ENCODE assay signal across 27 mouse cellular contexts in the genomic region with DNA sequence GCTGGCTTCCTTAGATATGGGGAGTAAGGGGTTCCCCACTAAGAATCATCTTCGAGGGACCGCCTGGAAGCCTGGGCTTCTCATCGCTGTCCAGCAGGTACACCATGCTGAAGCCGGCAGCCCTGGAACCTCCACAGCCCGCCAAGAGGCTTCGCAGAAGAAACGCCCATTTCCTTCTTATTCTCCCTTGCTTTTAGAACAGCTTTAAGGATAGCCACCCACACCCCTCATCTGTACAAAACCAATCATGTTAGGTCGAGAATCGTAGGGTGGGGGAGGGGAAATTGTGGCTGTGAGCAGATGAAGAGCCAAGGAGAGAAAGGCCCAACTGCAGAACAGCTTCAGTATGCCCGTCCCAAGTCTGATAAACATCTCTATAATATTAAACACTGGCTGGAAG. TPM values are rescaled to one million over a fixed set of nuclear protein-coding genes. Genes with fewer than 3 reads are reported as not detected.
DNase-seq lines count a peak whose midpoint lies in the region; ATAC-seq lines count a peak whose summit lies in the region.
"Had no signal": no experiment of that assay in that cellular context is flagged by ENCODE, and none has a peak within 500 bp of the region (broad histone marks: within the 10 kb centered on the region; RNA-seq: fewer than 3 reads in every experiment).

No protein-coding gene starts in this region.

- WGBS in embryonic facial prominence, embryonic 11.5 days: 54% methylated on average over 10 of the region's 10 CpGs
- 86% methylated on average over 10 of the region's 10 CpGs for WGBS in limb, embryonic 10.5 days
- whole genome bisulfite sequencing in midbrain, embryonic 16.5 days: 81% methylated on average over 10 of the region's 10 CpGs

- peak; percentile 65; the same call in 1 of the 2 replicates for ATAC-seq in embryonic facial prominence, embryonic 11.5 days (replicated peaks; ENCODE audit: insufficient number of reproducible peaks, low FRiP score, low TSS enrichment, low read depth)
- no peak for ATAC-seq in midbrain, embryonic 16.5 days
- ATAC-seq: forebrain, postnatal 0 days; intestine, embryonic 16.5 days had no signal

- no peaks in the 10 kb centered on the region for H3K9me3 ChIP-seq in embryonic facial prominence, embryonic 11.5 days (replicated peaks; ENCODE audit: control insufficient read depth, low read length)
- no peaks in the 10 kb centered on the region for H3K9me3 ChIP-seq in limb, embryonic 10.5 days (replicated peaks)
- H3K9me3 ChIP-seq in midbrain, embryonic 16.5 days (replicated peaks; ENCODE audit: control insufficient read depth, low read length, poor library complexity, severe bottlenecking): no peaks in the 10 kb centered on the region
- H3K9me3 ChIP-seq: heart, embryonic 10.5 days; heart, embryonic 15.5 days; hindbrain, embryonic 12.5 days; megakaryocyte, embryonic 14.5 days; midbrain, embryonic 12.5 days; neural tube, embryonic 13.5 days had no signal

- H3K4me2 ChIP-seq in embryonic facial prominence, embryonic 11.5 days (ENCODE audit: low read depth, low read length): no peak overlapping the region; the same call in 1 of the 2 replicates
- no peak overlapping the region for H3K4me2 ChIP-seq in midbrain, embryonic 16.5 days (ENCODE audit: low read length)
- H3K4me2 ChIP-seq: heart, embryonic 15.5 days; hindbrain, embryonic 12.5 days; liver, embryonic 11.5 days; midbrain, embryonic 12.5 days; neural tube, embryonic 13.5 days had no signal

- DNase-seq in testis, postnatal 10 days (ENCODE audit: low spot score): peak; percentile 35
- DNase-seq in testis, postnatal 14 days (ENCODE audit: low spot score): no peak
- DNase-seq in embryonic facial prominence, embryonic 11.5 days (ENCODE audit: low spot score): peak; percentile 70
- no peak for DNase-seq in limb, embryonic 10.5 days (ENCODE audit: low spot score)
- no peak for DNase-seq in right cerebral cortex, postnatal 10 days (ENCODE audit: low spot score in 2 of 2)
- DNase-seq in heart, adult 18-20 months: no peak
- DNase-seq: adrenal gland, postnatal 25 days; B cell, adult 2 months; cerebellum, adult 11-12 months; cerebellum, postnatal 10 days; forebrain, postnatal 0 days; gastrocnemius, postnatal 14 days; kidney, adult 8-10 months; kidney, postnatal 4 days; left cerebral cortex, postnatal 4 days; lung, postnatal 4 days; thymus, postnatal 14 days had no signal

- no peaks in the 10 kb centered on the region for H3K27me3 ChIP-seq in embryonic facial prominence, embryonic 11.5 days (ENCODE audit: control insufficient read depth, insufficient read depth, low read length)
- no peaks in the 10 kb centered on the region for H3K27me3 ChIP-seq in limb, embryonic 10.5 days (ENCODE audit: low read depth, poor library complexity, severe bottlenecking)
- H3K27me3 ChIP-seq in midbrain, embryonic 16.5 days (ENCODE audit: control insufficient read depth, insufficient read depth, low read depth, low read length): no peaks in the 10 kb centered on the region
- H3K27me3 ChIP-seq: heart, embryonic 15.5 days; hindbrain, embryonic 12.5 days; midbrain, embryonic 12.5 days; neural tube, embryonic 13.5 days had no signal

- H3K4me3 ChIP-seq in embryonic facial prominence, embryonic 11.5 days (ENCODE audit: low read depth, low read length): no peak overlapping the region
- H3K4me3 ChIP-seq in limb, embryonic 10.5 days: no peak overlapping the region
- H3K4me3 ChIP-seq in midbrain, embryonic 16.5 days (ENCODE audit: low read depth, low read length): no peak overlapping the region
- H3K4me3 ChIP-seq: heart, embryonic 10.5 days; heart, embryonic 15.5 days; hindbrain, embryonic 12.5 days; megakaryocyte, embryonic 14.5 days; midbrain, embryonic 12.5 days; neural tube, embryonic 13.5 days had no signal

- H3K4me1 ChIP-seq in embryonic facial prominence, embryonic 11.5 days (ENCODE audit: control insufficient read depth, insufficient read depth, low read length): no peaks in the 10 kb centered on the region; the same call in 1 of the 2 replicates
- H3K4me1 ChIP-seq in limb, embryonic 10.5 days: peaks cover 24% of the 10 kb centered on the region
- H3K4me1 ChIP-seq in midbrain, embryonic 16.5 days (ENCODE audit: control insufficient read depth, insufficient read depth, low read length): no peaks in the 10 kb centered on the region
- H3K4me1 ChIP-seq: hindbrain, embryonic 12.5 days; neural tube, embryonic 13.5 days had no signal

- no peak overlapping the region for H3K9ac ChIP-seq in embryonic facial prominence, embryonic 11.5 days (replicated peaks; ENCODE audit: low read length)
- H3K9ac ChIP-seq in midbrain, embryonic 16.5 days (ENCODE audit: low read depth, low read length): no peak overlapping the region
- H3K9ac ChIP-seq: forebrain, postnatal 0 days; heart, embryonic 15.5 days; hindbrain, embryonic 12.5 days; midbrain, embryonic 12.5 days; neural tube, embryonic 13.5 days had no signal

- no peaks in the 10 kb centered on the region for H3K36me3 ChIP-seq in embryonic facial prominence, embryonic 11.5 days (replicated peaks; ENCODE audit: control insufficient read depth, insufficient read depth, low read depth, low read length)
- no peaks in the 10 kb centered on the region for H3K36me3 ChIP-seq in limb, embryonic 10.5 days
- no peaks in the 10 kb centered on the region for H3K36me3 ChIP-seq in midbrain, embryonic 16.5 days (ENCODE audit: control insufficient read depth, insufficient read depth, low read length)
- H3K36me3 ChIP-seq: heart, embryonic 10.5 days; heart, embryonic 15.5 days; hindbrain, embryonic 12.5 days; midbrain, embryonic 12.5 days; neural tube, embryonic 13.5 days had no signal

- peak overlapping the region; percentile 49; the same call in 1 of the 2 replicates for H3K27ac ChIP-seq in embryonic facial prominence, embryonic 11.5 days (replicated peaks; ENCODE audit: low read depth, low read length)
- 0 out of 2 replicates have a peak overlapping the region, but pooled peaks have one; percentile 56 for H3K27ac ChIP-seq in limb, embryonic 10.5 days
- H3K27ac ChIP-seq in midbrain, embryonic 16.5 days (ENCODE audit: low read length): no peak overlapping the region
- H3K27ac ChIP-seq: heart, embryonic 10.5 days; heart, embryonic 15.5 days; hindbrain, embryonic 12.5 days; kidney, postnatal 0 days; midbrain, embryonic 12.5 days; neural tube, embryonic 13.5 days had no signal

RNA-seq across cellular contexts. Expression of gene Lpar1, which starts 26.4 kb away (rescaled TPM):
- polyA plus RNA-seq in embryonic facial prominence, embryonic 11.5 days (2014; fragmentation: Nextera tagmentation; extraction: Ambion mirVana): 177 and 206 TPM in 2 replicates
- 197 and 253 TPM in 2 replicates for polyA plus RNA-seq in limb, embryonic 10.5 days (2016; fragmentation: Nextera tagmentation; extraction: Ambion mirVana)
- 20.9 and 23.8 TPM in 2 replicates for polyA plus RNA-seq in midbrain, embryonic 16.5 days (2015; fragmentation: Nextera tagmentation; extraction: Ambion mirVana)
- 1 to 10 TPM; 7.0 to 7.5 TPM for total RNA-seq in heart, adult 18-20 months (2021)

Comparison
In these comparisons a context has a peak if more than half of its experiments do, and no peak if none do; other contexts are left out.
1. DNase-seq: peak in testis, postnatal 10 days (single experiment) and embryonic facial prominence, embryonic 11.5 days (single experiment); none in testis, postnatal 14 days (single experiment), limb, embryonic 10.5 days (single experiment), right cerebral cortex, postnatal 10 days (0 of 2) and heart, adult 18-20 months (0 of 2).